Mouse (Mus musculus) brain, embryonic 14.5 days (tissue): Measurements from ENCODE around the gene Zfp72. TPM values are rescaled to one million over a fixed set of nuclear protein-coding genes. Genes with fewer than 3 reads are reported as not detected.

Experiments used
- DNase-seq: peaks from one replicate; pipeline ENCODE4 v3.0.0-alpha.2; 2011; ENCODE audit warnings: low read depth
- CTCF ChIP-seq: fragments of 200-500 bp; IDR thresholded peaks from 2 replicates; pipeline ENCODE4 v1.5.1; 2012; ENCODE audit warnings: inconsistent platforms, mild to moderate bottlenecking, moderate library complexity, borderline replicate concordance; ENCODE audit not compliant: insufficient read depth, insufficient read length; ENCODE audit errors: extremely low read depth
- POLR2A ChIP-seq: fragments of 200-500 bp; IDR thresholded peaks from 2 replicates; pipeline ENCODE4 v1.6.1; 2012; ENCODE audit warnings: mild to moderate bottlenecking, inconsistent platforms, borderline replicate concordance; ENCODE audit not compliant: poor library complexity, insufficient read depth, insufficient read length, severe bottlenecking; ENCODE audit errors: extremely low read depth
- polyA plus RNA-seq: library from polyadenylated mRNA; depleted of rRNA; stranded (reverse); fragments of >200 nt; gene quantifications from 2 replicates; pipeline ENCODE4 v1.2.3, GENCODE M21; 2012; rRNA removed

Zfp72 gene
- 1.8 and 2.4 TPM in 2 replicates for polyA plus RNA-seq

- no peak for TF ChIP-seq CTCF
- TF ChIP-seq POLR2A: no peak
- peak; percentile 92 for DNase-seq
Observed at GRCm38 (mm10) chr13:74390371-74390990, at the start of gene Zfp72. Gene Zfp72, minus strand, starts transcription at chr13:74390836.

GRCm38 (mm10) chr13:74439895-74440294 is 49.3 kb upstream of the Zfp72 start:
- TF ChIP-seq POLR2A (no peak), CTCF (no peak)
- DNase-seq: no peak

- TF ChIP-seq POLR2A: no peak
- no peak for TF ChIP-seq CTCF
- DNase-seq: peak; percentile 6
Observed at GRCm38 (mm10) chr13:74399298-74399839, 8.7 kb upstream of the Zfp72 start, which contains the start of gene Ftl1-ps1. Gene Ftl1-ps1, plus strand, starts transcription at chr13:74399694.

- no peak for DNase-seq
- TF ChIP-seq POLR2A: no peak
- no peak for TF ChIP-seq CTCF
Observed at GRCm38 (mm10) chr13:74391156-74391555, 520 bp upstream of the Zfp72 start.

GRCm38 (mm10) chr13:74389730-74390129 is 906 bp downstream of the Zfp72 start:
- no peak for DNase-seq
- TF ChIP-seq POLR2A: no peak

GRCm38 (mm10) chr13:74382289-74382688 is 8.3 kb downstream of the Zfp72 start:
- TF ChIP-seq POLR2A (no peak), CTCF (no peak)
- peak; percentile 60 for DNase-seq

- TF ChIP-seq CTCF: no peak
- no peak for TF ChIP-seq POLR2A
- peak; percentile 59 for DNase-seq
Observed at GRCm38 (mm10) chr13:74381533-74382276, 8.9 kb downstream of the Zfp72 start.

GRCm38 (mm10) chr13:74363859-74364235 is 26.8 kb downstream of the Zfp72 start, which contains the start of gene Lrrc14b:
Gene Lrrc14b, minus strand, starts transcription at chr13:74364005.
- DNase-seq: peak; percentile 5

GRCm38 (mm10) chr13:74363176-74363858 is 27.3 kb downstream of the Zfp72 start:
- no peak for TF ChIP-seq POLR2A
- no peak for TF ChIP-seq CTCF
- no peak for DNase-seq

More at GRCm38 (mm10) chr13:74363859-74364235, 26.8 kb downstream of the Zfp72 start, which contains the start of gene Lrrc14b:
- TF ChIP-seq POLR2A (no peak), CTCF (no peak)

GRCm38 (mm10) chr13:74362218-74362617 is 28.4 kb downstream of the Zfp72 start:
- no peak for DNase-seq
- TF ChIP-seq CTCF (no peak), POLR2A (no peak)

- no peak for DNase-seq
- TF ChIP-seq CTCF (no peak), POLR2A (no peak)
Observed at GRCm38 (mm10) chr13:74356491-74356890, 34.1 kb downstream of the Zfp72 start.
